Mouse (Mus musculus): ENCODE measurements at regions not wholly inside any gene's neighbourhood (a gene's known extent, or its start where the extent isn't known, plus 50 kb on each side); places are given as distances from the start of the nearest gene placed in this dataset.
A peak's percentile ranks its signal among the peaks of the same experiment; 100 is the strongest.

GRCm38 (mm10) chr16:74612072-74612471 is 200.4 kb upstream of the Robo2 start:
- DNase-seq (ENCODE audit: low spot score in 2 of 2), result no peak

- DNase-seq (ENCODE audit: low spot score in 2 of 2), result no peak
These were observed 197.9 kb upstream of the Robo2 start for GRCm38 (mm10) chr16:74609564-74609963.

GRCm38 (mm10) chr16:74598361-74598760 is 186.7 kb upstream of the Robo2 start:
- no peak for DNase-seq (ENCODE audit: low spot score in 2 of 2)

GRCm38 (mm10) chr16:74597735-74598340 is 186.2 kb upstream of the Robo2 start:
- peak; percentile 53 to 63 for DNase-seq (ENCODE audit: low spot score in 2 of 2)

GRCm38 (mm10) chr16:74591896-74592295 is 180.3 kb upstream of the Robo2 start:
- DNase-seq (ENCODE audit: low spot score in 2 of 2), result no peak

- DNase-seq (ENCODE audit: low spot score in 2 of 2), result no peak
These were observed 171.2 kb upstream of the Robo2 start for GRCm38 (mm10) chr16:74582645-74583423.

GRCm38 (mm10) chr16:74548374-74548773 is 136.7 kb upstream of the Robo2 start:
- DNase-seq (ENCODE audit: low spot score in 2 of 2), result no peak

- no peak for DNase-seq (ENCODE audit: low spot score in 2 of 2)
These were observed 118.9 kb upstream of the Robo2 start for GRCm38 (mm10) chr16:74530531-74530930.

- DNase-seq (ENCODE audit: low spot score in 2 of 2), result no peak
These were observed 116.6 kb upstream of the Robo2 start for GRCm38 (mm10) chr16:74528245-74528644.

- no peak for DNase-seq (ENCODE audit: low spot score in 2 of 2)
These were observed 114.9 kb upstream of the Robo2 start for GRCm38 (mm10) chr16:74526521-74526920.

- DNase-seq (ENCODE audit: low spot score in 2 of 2), result no peak
These were observed 108.9 kb upstream of the Robo2 start for GRCm38 (mm10) chr16:74520501-74520900.

- DNase-seq (ENCODE audit: low spot score in 2 of 2), result no peak
These were observed 106.3 kb upstream of the Robo2 start for GRCm38 (mm10) chr16:74517888-74518287.

- no peak for DNase-seq (ENCODE audit: low spot score in 2 of 2)
These were observed 105.7 kb upstream of the Robo2 start for GRCm38 (mm10) chr16:74517374-74517773.

- no peak for DNase-seq (ENCODE audit: low spot score in 2 of 2)
These were observed 102.9 kb upstream of the Robo2 start for GRCm38 (mm10) chr16:74514481-74514880.

- no peak for DNase-seq (ENCODE audit: low spot score in 2 of 2)
These were observed 98.8 kb upstream of the Robo2 start for GRCm38 (mm10) chr16:74510383-74510782.

GRCm38 (mm10) chr16:74509489-74509888 is 97.9 kb upstream of the Robo2 start:
- no peak for DNase-seq (ENCODE audit: low spot score in 2 of 2)

GRCm38 (mm10) chr16:74506719-74507118 is 95.1 kb upstream of the Robo2 start:
- no peak for DNase-seq (ENCODE audit: low spot score in 2 of 2)

- no peak for DNase-seq (ENCODE audit: low spot score in 2 of 2)
These were observed 94.6 kb upstream of the Robo2 start for GRCm38 (mm10) chr16:74506173-74506709.

GRCm38 (mm10) chr16:74504426-74504825 is 92.8 kb upstream of the Robo2 start:
- no peak for DNase-seq (ENCODE audit: low spot score in 2 of 2)

- DNase-seq (ENCODE audit: low spot score in 2 of 2), result no peak
These were observed 89.1 kb upstream of the Robo2 start for GRCm38 (mm10) chr16:74500687-74501086.

GRCm38 (mm10) chr16:74467745-74468420 is 56.3 kb upstream of the Robo2 start:
- no peak for DNase-seq (ENCODE audit: low spot score in 2 of 2)

- DNase-seq (ENCODE audit: low spot score in 2 of 2), result no peak
These were observed 55.5 kb upstream of the Robo2 start for GRCm38 (mm10) chr16:74467159-74467558.
